Mouse (Mus musculus) cerebral cortex, adult 2 months (tissue): ENCODE results near the gene Dgkg.

ENCODE experiments used
- WGBS: fragments of 180-500 bp; shearing (Covaris S2); methylation state at CpG from one replicate; pipeline ENCODE4 v1.1.7; 2018; 5-methylcytosine and 5-hydroxymethylcytosine counted together

The Dgkg gene

DNA sequence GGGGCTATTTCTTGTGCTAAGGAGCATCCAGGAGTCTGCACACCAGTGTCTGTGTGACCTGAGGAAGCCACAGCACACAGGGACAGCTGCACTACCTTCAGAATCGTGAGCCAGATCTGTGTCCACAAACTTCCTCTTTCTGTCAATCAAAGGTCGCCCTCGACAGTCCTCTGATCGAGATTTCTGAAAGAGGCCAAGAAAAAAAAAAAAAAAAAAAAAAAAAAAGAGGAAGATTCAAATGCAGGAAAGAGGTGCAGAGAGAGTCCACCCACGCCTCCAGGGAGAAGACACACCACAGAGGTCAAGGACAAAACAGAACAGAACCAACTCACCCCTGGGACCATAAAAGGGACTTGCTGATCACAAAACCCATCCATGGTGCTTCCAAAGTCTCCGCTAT lies 220.9 kb downstream of the Dgkg start:
- 49% methylated on average over 6 of the region's 6 CpGs for WGBS

DNA sequence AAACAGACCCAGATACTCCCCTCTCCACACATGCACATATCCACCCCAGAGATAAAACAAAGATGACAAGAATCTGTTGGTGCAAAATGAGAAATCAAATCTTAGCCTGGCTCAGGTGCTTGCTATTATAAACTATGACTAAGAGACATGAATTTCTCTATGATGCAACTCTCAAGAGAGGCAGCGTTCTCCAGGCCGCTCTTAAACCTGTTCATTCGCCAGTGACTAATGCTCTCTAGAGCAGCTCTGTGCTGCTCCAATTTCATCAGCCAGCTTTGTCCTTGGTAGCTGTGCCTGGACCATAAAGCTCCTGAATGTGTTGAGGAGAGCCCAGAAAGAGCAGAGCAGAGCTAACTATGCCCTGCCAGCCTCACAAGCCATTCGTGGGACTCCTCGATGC lies 222.5 kb downstream of the Dgkg start:
- WGBS, result 45% methylated on average over 5 of the region's 5 CpGs

DNA sequence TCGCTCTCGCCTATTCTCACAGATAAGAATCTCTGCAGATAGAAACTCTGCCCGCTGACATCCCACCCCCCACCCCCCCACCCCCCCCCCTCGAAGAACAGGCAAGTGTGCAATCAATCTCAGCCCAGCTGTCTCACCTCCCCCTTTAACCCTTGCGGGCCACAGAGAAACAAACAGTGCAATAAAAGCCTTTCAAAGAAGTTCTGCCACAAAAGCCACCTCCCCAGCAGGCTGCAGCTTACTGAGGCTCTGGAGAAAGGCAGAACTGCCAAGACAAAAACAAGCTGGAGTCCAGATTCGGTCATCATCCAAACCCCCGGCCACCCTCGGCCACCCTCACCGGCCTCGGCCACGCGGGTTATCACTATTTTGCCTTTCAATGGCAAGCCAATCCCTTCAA lies 223.1 kb downstream of the Dgkg start:
- 32% methylated on average over 12 of the region's 12 CpGs for WGBS

- 78% methylated on average over 12 of the region's 12 CpGs for WGBS
Observed at GRCm38 (mm10) chr16:22431773-22432172, 225.2 kb downstream of the Dgkg start.

DNA sequence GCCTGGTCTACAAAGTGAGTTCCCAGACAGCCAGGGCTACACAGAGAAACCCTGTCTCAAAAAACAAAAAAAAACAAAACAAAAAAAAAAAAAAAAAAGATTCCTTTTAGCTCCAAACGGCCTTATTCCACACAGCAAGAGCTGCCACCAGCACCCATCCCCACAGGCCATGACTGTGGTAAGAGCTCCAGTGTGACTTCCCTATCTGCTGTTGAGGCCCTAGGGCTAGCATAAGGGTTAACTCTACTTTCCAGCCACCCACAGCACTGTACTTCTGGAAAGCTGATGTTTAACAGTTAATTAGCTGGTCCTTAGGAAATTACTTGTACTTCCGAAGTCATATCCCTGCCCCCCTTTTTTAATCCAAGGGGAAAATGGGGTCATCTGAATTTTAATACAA lies 225.7 kb downstream of the Dgkg start:
- 66% methylated on average over 2 of the region's 2 CpGs for WGBS

DNA sequence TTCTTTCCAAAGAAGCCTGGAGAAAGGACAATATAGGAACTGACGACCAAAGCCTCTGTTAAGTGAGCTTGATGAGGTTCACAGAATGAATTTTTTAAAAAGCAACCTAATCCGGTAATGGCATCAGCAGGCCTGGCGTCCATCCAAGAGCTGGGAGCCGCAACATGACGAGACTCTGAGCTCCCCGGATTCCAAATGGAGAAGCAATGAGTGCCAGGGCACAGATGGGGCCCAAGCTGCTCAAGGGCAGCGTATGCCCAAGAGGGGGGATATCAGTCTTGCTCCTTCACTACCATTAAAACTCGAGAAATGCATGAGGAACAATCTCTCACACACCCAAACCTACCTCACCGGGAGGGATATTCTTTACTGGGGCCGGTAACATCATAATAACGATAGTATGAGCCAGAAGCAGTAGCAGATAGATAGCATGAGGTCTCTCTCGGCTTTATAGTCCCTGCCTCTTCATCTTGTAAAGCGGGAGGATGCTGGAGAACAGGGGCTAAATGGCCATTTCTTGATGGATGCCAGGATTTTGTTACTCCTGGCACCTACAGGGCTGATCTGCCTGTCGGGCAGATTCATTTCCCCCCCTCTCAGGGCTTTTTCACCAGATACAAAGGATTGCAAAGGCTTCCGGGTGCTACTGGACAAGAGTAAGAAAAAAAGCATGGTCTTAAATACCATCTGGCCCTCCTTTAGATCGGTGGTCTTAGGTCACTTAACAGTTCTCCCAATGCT lies 226.6 kb downstream of the Dgkg start:
- WGBS, result 42% methylated on average over 16 of the region's 16 CpGs

DNA sequence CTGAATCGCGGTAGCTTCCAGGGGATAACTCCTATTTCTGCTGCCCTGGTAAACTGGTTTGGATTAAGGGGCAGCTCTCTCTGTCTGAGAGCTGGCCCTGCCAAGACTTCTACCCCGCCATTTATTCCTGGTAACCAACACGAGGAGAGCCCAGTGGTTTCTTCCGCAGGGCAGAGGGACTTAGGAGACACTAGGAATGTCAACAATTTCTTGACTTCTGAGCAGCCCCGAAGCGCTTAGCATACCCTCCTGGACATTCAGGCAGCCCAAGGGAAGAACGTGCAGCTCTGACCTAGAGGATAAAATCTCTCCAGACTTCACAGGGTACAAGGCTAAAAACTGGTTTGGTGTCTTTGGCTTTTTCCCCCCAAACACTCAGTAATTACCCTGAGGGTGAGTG lies 227.6 kb downstream of the Dgkg start:
- WGBS, result 37% methylated on average over 8 of the region's 8 CpGs

- 18% methylated on average over 9 of the region's 9 CpGs for WGBS
Observed at GRCm38 (mm10) chr16:22428853-22429341, 228.1 kb downstream of the Dgkg start.

DNA sequence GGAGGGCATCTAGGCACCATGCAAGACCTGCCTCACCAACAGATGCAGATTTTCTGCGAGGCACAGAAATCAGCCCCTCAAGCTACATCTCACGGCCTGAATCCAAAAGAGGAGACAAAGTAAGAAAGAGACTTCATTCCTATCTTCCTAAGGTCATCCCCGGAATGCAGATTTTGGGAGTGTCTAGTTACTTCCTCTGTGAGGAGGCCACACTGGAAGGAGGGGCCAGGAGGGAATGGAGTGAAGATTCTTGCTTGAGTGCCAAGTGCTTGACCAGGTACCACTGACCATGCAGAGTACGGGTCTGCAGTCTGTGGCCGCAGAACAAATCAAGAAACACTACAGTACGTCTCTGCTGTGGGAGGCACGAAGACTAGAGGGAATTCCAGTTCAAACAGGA lies 230.2 kb downstream of the Dgkg start:
- 84% methylated on average over 7 of the region's 7 CpGs for WGBS

GRCm38 (mm10) chr16:22422256-22422655 lies 234.8 kb downstream of the Dgkg start:
- 51% methylated on average over 5 of the region's 5 CpGs for WGBS
